Mouse (Mus musculus) brain, embryonic 14.5 days (tissue): ENCODE measurements at regions not wholly inside any gene's neighbourhood (a gene's known extent, or its start where the extent isn't known, plus 50 kb on each side); places are given as distances from the start of the nearest gene placed in this dataset.
A peak's percentile ranks its signal among the peaks of the same experiment; 100 is the strongest.

Source experiments
- DNase-seq: peaks from one replicate; pipeline ENCODE4 v3.0.0-alpha.2; 2011; ENCODE audit warnings: low read depth
- CTCF ChIP-seq: fragments of 200-500 bp; IDR thresholded peaks from 2 replicates; pipeline ENCODE4 v1.5.1; 2012; ENCODE audit warnings: inconsistent platforms, mild to moderate bottlenecking, moderate library complexity, borderline replicate concordance; ENCODE audit not compliant: insufficient read depth, insufficient read length; ENCODE audit errors: extremely low read depth
- POLR2A ChIP-seq: fragments of 200-500 bp; IDR thresholded peaks from 2 replicates; pipeline ENCODE4 v1.6.1; 2012; ENCODE audit warnings: mild to moderate bottlenecking, inconsistent platforms, borderline replicate concordance; ENCODE audit not compliant: poor library complexity, insufficient read depth, insufficient read length, severe bottlenecking; ENCODE audit errors: extremely low read depth

GRCm38 (mm10) chr14:76935453-76935852 lies 101.1 kb upstream of the Ccdc122 start:
- peak; percentile 32 for DNase-seq
- no peak for TF ChIP-seq POLR2A
- TF ChIP-seq CTCF, result no peak

GRCm38 (mm10) chr14:76932890-76933289 lies 103.7 kb upstream of the Ccdc122 start:
- DNase-seq, result no peak
- TF ChIP-seq CTCF (no peak), POLR2A (no peak)

GRCm38 (mm10) chr14:76931398-76931797 lies 105.2 kb upstream of the Ccdc122 start:
- DNase-seq, result no peak
- no peak for TF ChIP-seq CTCF
- no peak for TF ChIP-seq POLR2A

GRCm38 (mm10) chr14:76929562-76929961 lies 107.0 kb upstream of the Ccdc122 start:
- TF ChIP-seq POLR2A (no peak), CTCF (no peak)
- DNase-seq, result no peak

GRCm38 (mm10) chr14:76928706-76929105 lies 107.9 kb upstream of the Ccdc122 start:
- TF ChIP-seq POLR2A (no peak), CTCF (no peak)
- no peak for DNase-seq

GRCm38 (mm10) chr14:76927245-76927806 lies 109.2 kb upstream of the Ccdc122 start:
- TF ChIP-seq CTCF (no peak), POLR2A (no peak)
- no peak for DNase-seq

GRCm38 (mm10) chr14:76926416-76926815 lies 110.2 kb upstream of the Ccdc122 start:
- no peak for TF ChIP-seq CTCF
- no peak for TF ChIP-seq POLR2A
- no peak for DNase-seq

GRCm38 (mm10) chr14:76922399-76922939 lies 114.1 kb upstream of the Ccdc122 start:
- TF ChIP-seq POLR2A (no peak), CTCF (no peak)
- no peak for DNase-seq

GRCm38 (mm10) chr14:76918091-76918490 lies 118.5 kb upstream of the Ccdc122 start:
- TF ChIP-seq CTCF, result no peak
- DNase-seq, result no peak

GRCm38 (mm10) chr14:76917139-76917929 lies 119.2 kb upstream of the Ccdc122 start:
- DNase-seq, result peak; percentile 31

GRCm38 (mm10) chr14:76913850-76914249 lies 122.7 kb upstream of the Ccdc122 start:
- no peak for DNase-seq
- TF ChIP-seq CTCF, result no peak
- TF ChIP-seq POLR2A, result no peak

More at GRCm38 (mm10) chr14:76917139-76917929, 119.2 kb upstream of the Ccdc122 start:
- TF ChIP-seq CTCF (no peak), POLR2A (no peak)
